Mouse (Mus musculus) c-Kit-positive CD71-positive TER-119-negative erythroid progenitor cells, embryonic 14.5 days (primary cell): ENCODE measurements around the gene Tsen34.
"Not testable (repeated sequence)": the region's sequence is repeated elsewhere in the genome, so short reads cannot be mapped to it uniquely, and the experiment has no call there.

ENCODE experiments used
- DNase-seq: peaks from one replicate; pipeline ENCODE4 v3.0.0-alpha.2; 2013; ENCODE audit warnings: low read depth

Tsen34 gene

DNA sequence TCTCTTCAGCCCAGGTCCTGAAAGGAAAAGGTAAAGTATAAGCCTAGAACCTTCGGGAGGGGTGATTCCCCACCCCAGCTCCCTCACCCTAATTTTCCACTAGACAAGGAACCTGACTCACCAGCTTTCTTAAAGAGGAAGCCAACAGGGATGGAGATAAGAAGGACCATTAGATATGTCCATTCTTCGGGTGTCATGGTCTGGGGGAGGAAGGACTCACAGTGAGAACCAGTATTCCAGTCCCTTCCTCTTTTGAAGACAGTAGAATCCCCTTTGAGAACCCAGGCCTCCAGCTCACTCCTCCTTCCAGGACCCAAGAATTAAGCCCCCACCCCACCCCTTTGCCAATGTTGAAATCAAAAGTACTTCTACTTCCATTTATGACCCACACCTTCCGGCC is 744 bp upstream of the Tsen34 start:
- no peak for DNase-seq

DNA sequence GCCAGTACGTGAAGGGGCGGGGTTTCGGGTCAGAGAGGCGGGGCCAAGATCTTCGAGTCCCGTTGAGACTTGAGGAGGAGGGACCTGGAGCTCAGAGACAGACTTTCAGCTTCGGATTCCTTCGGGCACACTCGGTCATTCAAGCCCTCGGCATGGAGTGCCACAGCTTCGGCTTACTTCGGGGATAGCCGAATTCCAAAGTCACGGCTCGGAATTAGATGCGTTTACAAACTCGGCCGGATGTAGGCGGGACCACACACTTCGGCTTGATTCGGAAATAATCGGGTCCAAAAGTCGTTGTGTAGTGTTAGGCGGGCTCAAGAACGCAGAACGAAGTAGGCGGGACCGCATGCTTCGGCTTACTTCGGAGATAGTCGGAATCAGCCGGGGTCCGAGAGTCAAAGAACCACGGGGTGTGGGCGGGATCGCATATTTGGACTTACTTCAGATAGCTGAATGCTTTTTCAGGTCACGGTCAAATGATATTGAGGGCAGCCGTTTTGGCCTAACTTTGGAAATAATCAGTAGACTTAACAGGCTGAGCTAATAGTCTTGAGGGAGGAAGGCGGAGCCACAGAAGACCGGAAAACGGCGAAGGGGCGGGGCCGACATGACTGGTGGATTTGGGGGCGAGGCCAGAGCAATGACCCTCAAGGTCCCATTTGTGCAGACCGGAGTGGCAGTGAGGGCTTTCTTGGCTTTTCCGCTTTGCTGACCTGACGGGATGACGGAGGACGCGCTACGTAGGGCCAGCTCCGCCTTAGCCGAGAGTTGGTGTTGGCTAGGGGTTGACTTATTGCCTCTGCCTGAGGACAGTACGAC is 535 bp downstream of the Tsen34 start, which contains the start of gene Mboat7:
TSS of gene Mboat7 (minus strand) at position 537 of the 822 bp plus-strand sequence.
- DNase-seq, result peak; percentile 97

DNA sequence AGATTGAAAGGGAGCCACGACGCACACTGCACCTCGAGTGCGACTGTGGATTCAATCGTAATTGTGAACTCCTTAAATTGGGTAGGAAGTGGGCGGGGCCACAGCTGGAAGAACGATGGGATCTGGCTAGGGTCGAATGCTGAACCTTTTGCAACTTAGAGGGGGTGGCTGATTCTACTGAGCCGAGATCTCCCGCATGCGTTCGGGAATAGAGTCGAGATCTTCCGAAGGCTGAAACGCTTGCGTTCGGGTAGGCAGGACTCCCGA is 1.1 kb downstream of the Tsen34 start:
- no peak for DNase-seq

DNA sequence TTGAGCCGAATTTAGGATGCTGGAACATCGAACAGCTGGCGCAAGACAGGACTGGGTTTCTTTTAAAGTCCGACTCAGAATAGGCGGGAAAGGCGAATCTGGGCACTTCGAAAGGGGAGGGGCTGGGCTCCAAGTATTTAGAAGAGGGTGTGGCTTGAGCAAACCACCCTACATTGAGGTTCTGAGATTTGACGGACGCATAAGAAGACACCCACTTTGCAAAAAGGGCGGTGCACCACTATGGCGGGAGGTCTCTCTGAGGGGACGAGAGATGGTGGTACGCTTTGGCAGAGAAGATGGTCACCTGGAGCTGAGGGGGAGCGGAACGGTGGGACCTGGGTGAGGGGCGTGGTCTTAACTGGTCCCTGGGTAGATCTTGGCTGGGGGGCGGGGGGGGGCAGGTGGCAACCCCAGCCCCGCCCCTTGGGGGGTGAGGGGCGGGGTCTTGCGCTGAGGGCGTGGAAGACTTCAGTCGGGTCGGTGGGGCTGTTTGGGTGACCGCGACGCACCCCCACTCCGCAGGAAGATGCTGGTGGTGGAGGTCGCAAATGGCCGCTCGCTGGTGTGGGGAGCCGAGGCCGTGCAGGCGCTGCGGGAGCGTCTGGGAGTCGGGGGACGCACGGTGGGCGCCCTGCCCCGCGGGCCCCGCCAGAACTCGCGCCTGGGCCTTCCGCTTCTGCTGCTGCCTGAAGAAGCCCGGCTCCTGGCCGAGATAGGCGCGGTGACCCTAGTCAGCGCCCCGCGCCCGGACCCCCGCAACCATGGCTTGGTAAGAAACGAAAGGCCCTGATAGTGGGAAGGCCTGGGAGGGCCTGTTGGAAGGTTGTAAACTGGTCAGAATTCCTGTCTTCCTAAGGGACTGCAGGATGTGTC is 1.6 kb downstream of the Tsen34 start:
- peak; percentile 68 for DNase-seq

DNA sequence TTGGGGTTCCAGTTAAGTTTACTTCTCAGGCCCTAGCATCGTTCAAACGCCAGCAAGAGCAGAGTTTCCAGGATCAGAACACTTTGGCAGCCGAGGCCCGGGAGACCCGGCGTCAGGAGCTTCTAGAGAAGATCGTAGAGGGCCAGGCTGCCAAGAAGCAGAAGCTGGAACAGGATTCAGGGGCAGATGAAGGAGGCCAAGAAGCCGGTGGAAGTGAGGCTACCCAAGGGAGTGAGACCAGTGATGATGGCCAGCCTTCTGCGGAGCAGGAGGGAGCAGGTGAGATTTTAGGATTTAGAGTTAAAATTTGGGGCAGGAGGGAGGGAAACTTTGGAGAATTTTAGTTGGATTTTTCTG is 2.3 kb downstream of the Tsen34 start:
- DNase-seq, result not testable (repeated sequence)

DNA sequence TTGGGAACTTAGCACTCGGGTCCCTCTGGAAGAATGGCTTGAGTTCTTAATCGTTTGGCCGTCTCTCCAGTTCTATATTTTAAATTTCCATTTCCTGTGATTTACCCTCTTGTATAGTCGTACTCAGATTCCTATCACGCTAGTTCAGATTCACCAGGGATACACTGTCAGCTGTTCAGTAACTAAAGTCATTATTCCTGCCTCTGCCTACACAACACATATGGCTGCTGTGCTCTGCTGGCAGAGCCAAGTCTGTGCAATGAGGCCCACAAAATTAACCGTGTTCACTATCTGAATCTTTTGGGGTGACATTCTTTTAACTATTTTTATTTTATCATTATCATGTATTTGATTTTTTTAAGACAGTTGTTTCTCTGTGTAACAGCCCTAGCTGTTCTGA is 5.8 kb downstream of the Tsen34 start:
- DNase-seq, result no peak

DNA sequence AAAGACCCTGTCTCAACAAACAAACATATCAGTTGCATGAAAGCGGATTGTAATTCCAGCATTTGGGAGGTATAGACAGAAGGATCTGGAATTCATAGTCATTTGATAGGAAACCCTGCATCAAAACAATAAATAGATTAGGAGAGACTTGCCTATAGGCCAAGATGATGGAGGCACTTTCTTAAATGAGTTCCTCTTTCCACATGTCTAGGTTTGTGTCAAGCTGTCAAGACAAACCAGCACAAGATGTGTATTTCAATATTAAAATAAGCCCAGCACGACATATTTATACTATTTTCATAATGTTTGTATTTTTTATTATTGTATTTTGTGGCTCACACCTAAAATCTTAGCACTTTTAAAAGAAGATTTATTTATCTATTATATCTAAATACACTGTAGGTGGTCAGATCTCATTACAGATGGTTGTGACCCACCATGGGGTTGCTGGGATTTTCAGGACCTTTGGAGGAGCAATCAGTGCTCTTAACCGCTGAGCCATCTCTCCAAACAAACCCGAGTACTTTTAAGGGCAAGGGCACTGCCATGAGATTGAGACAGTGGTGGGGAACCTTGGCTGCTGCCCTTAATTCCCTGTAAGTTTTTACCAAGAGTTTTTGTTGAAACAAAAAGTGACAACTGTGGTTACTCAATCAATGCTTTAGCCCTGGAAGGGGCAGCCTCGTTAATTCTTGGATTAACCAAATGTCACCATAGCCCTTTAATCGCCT is 10.7 kb downstream of the Tsen34 start:
- DNase-seq, result no peak

DNA sequence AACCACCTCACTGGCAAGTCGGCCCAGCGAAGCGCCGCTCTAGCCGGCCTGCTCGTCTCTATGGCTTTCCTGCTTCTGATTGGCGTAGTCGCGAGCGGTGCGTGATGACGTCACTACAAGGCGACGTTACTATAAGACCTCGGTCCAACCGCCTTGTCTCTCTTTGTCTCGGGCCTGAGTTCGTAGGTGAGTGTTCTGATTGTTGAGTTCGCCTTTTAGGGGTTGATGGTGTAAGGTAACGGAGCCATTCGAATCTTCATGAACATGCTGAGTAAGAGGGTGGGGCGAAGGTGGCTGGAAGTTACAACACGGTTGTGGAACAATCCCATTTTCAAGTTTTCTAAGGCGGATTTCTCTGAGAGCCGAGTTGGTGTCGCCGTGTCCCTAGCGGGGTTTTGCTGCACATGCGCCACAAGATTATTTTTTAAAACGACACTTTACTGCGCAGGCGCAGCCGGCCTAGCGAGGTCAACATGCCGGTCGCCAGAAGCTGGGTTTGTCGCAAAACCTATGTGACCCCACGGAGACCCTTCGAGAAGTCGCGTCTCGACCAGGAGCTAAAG is 11.3 kb downstream of the Tsen34 start, which contains the start of gene Rps9:
TSS of gene Rps9 (plus strand) at position 115 of the 563 bp plus-strand sequence.
- DNase-seq, result peak; percentile 91

DNA sequence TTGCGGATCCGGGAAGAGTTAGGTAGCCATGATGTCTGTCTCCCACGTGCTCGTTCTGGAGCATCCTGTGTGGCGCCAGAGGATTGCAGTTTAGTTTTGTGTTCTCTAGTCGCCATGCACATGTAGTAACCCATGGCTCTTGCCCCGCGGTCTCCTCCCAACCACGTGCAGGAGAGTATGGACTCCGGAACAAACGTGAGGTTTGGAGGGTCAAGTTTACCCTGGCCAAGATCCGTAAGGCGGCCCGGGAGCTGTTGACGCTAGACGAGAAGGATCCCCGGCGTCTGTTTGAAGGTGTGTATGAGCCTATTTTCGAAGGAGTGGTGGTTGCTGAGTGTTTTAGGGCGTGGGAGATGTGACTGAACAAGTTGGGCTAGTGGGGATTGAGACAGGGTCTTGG is 11.8 kb downstream of the Tsen34 start:
- no peak for DNase-seq

DNA sequence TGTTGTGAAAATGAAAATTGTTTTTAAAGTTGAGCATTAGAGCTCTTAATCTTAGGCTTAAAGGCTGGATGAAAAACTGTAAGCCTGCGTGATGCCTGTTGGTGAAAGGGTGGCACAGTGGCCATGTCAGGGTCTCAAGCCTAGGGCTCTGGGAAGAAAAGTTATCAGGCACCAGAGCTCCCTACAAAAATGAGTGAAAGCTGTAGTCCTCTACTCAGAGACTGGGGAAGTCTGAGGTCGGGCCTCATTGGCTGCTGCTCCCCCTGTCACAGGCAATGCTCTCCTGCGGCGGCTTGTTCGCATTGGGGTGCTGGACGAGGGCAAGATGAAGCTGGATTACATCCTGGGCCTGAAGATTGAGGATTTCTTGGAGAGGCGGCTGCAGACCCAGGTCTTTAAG is 12.8 kb downstream of the Tsen34 start:
- not testable (repeated sequence) for DNase-seq

DNA sequence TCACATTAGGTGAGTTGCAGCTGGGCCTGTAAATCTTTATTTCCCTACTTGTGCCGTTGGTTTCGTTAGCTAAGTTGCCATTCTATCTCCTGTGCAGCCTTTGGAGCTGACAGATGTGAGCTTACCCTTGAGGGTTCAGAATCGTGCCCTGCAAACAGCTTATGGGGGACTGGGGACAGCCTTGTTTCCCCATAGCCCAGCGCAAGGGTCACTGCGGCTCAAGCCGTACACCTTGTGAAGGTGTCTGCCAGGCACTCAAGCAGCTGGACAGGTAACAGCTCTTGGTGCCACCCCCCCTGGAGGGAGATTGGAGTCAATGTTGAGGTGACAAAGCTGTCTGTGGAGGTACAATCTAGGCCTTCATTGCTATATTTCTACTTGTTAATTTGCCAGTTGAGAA is 13.2 kb downstream of the Tsen34 start:
- no peak for DNase-seq

DNA sequence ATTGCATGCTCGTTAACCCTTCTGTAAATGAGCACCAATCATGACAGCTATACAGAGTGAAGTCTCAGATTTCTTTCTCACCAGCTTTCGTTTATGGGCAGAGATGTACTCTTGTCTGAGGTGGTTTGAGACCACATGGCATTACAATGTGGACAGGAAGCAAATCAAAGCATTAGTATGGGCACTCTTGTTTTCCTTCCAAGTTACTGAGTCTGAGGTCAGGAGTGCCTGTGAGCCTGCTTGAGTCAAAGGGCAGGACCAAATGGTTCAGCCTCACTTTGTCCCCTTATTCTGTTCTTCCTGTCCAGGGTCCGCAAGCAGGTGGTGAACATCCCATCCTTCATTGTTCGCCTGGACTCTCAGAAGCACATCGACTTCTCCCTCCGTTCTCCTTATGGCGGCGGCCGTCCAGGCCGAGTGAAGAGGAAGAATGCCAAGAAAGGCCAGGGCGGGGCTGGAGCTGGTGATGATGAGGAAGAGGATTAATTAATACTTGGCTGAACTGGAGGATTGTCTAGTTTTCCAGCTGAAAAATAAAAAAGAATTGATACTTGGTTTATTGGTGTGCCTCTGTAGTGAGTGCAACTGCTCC is 13.8 kb downstream of the Tsen34 start:
- DNase-seq, result no peak

DNA sequence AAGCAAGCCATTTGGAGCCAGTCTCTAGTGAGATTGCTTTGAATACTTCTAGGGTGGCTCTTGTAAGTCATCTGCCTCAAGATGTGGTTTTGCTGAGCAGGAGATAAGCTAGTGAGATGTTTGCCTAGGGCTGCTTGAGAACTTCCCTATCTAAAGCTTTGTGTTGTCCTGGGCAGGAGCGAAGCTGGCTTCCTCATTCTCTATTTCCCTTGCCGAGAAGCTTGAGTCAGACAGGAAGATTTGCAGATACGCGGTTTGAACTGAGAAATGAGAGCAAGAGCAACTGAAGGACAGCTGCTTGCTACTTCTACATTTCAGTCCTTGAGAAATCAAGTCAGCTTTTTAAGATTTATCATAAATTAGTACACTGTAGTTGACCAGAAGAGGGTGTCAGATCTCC is 14.4 kb downstream of the Tsen34 start:
- no peak for DNase-seq

DNA sequence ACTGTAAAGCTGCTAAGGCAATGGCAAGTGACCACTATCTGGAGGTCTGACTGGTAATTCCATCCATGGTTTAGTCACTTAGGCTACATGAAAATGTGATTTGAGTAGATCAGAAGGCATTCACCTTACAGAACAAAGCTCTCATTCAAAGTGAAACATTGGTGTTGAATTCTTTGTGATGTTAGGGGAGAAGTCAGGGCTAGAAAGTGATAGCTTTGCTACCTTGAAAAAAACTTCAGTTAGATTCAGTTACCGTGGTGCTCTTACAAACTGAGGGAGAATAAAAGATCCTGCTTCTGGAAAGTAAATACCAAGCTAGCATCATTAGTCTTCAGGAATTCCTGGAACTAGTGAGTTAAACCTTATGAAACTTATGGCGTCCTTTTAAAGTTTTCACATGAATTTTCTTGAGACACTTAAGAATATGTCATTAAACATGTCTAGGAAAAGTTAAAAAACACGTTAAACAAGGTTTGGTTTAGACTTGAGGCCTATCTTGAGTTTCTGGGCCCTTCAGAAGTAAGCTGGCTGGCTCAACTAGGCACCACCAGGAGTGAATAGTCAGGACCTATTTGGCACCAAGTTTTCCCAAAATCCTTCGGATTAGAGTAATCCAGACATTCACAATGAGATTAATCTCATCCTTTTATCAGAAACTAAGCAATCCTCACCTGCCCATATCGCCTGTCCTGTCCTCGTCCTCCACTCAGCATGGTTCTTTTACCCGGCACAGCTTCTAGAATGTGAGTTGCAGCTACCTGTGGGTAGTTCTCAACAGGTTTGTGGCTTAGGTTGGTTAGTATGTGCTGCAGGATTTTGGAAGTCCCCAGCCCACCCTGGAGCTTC is 15.1 kb downstream of the Tsen34 start:
- no peak for DNase-seq

DNA sequence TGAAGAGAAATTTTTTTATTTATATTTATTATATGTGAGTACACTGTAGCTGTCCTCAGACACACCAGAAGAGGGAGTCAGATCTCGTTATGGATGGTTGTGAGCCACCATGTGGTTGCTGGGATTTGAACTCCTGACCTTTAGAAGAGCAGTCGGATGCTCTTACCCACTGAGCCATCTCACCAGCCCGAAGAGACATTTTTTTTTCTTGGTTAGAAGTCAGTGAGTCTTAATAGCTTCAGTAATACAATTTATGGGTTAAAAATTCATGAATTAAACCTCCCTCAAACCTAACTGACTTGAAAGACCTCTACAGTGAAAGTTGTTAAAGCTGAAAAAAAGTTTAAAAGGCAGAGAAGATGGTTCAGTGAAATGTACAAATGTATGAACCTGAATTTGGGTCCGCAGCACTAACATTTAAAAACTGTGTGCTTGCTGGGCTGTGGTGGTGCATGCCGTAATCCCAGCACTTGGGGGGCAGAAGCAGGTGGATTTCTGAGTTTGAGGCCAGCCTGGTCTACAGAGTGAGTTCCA is 15.9 kb downstream of the Tsen34 start:
- DNase-seq, result not testable (repeated sequence)

DNA sequence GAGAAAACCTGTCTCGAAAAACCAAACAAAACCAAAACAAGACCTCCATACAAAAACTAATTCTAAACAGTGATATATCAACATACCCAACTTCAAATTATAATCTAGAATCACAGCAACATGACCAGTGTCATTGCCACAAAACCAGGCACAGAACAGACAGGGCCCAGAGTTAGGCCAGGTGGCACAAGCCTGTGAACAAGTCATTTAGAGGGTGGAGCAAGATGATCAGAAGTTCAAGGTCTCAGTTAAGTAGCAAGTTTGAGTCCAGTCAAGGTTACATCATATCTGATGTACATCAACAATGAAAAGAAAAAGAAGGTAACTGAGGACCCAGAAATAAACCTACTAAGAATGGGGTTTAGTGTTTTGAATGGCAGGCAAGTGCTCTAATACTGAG is 16.3 kb downstream of the Tsen34 start:
- DNase-seq, result no peak

DNA sequence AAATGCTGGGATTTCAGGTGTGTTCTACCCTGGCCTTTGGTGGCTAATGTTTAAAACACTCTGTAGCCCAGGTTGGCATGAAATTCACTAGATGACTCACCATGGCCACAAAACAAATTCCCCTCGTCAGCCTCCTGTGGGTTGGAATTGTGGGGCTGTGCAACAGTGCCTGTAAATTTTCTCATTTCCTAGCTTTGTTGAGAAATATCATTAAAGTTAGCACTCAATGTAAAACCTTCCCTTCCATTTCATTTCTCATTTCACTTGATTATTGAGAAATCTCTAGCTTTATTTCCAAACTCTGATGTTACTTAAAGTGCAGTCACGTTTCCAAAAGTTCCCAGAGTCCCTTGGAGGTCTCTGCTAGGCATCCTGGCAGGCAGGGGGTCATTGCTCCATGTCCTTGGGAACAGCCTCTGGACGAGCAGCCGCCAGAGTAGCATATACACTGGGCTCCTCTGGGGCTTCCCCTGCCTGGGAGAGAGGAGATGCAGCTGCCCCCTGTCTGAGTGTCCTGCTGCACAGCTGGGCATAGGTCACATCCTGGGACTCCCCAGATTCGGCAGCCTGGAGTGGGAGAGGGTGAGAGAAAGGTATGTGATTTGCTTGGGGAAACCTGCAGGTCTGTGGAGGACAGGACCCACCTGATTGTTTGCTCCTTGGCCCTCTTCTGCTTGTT is 19.7 kb downstream of the Tsen34 start:
- DNase-seq, result no peak

DNA sequence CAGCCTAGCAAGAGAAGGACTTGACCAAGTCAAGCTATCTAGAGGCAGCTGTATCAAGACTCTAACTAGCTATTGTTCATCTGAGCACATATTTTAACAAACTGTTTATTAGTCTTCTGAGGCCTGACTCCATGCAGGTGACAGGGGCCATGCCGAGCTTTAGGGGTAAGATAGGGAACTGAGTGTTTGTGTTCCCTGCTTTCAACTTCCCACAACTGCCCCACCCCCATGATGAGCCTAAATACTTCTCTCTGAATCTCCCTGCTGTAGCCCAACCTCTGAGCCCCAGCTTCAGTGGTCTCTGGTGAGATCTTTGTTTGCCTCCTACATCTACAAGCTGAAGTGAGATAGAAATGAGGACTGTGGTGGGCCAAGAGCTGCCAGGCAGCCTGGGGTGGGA is 22.6 kb downstream of the Tsen34 start:
- no peak for DNase-seq

DNA sequence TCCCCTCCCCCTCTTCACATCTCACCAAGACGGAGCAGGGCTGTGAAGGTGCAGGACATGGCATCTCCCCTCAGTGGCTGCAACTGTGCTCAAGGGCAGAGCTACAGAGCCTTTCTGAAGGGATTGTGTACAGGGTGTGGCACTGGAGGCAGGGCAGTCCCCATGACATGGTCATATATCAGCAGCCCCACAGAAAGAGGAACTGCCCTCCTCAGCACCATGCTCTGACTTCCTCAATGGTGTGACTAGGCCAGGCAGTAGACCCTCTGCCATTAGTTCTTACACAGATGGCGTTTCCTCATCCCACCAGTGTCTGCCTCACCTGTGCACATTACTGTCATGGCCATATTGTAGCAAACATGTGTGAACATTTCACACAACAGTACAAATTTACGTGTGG is 27.6 kb downstream of the Tsen34 start, which contains the start of gene Pirb:
TSS of gene Pirb (minus strand) at position 124 of the 400 bp plus-strand sequence.
- DNase-seq, result not testable (repeated sequence)

DNA sequence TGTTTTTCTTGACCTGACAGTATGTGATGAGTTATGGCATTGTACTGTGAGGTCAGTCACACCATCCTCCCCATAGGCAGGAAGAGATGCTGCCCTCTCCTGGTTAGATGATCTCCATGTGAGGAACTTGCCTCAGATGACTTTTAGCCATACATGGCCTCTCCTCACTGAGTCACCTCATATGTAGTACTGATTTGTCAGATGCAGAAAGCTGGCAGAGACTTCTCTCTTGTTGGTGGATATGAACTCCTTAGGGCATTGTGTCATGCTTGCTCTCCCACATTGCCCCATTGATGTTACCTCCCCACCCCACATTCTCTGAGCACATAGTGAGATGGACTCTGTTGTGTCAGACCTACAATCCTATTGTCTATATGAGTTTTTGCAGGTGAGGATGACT is 32.8 kb downstream of the Tsen34 start:
- not testable (repeated sequence) for DNase-seq
